Mouse (Mus musculus): ENCODE data around the gene Nt5dc2. TPM values are rescaled to one million over a fixed set of nuclear protein-coding genes. Genes with fewer than 3 reads are reported as not detected.

The Nt5dc2 gene
- polyA plus RNA-seq, 1 experiment from 2014 or later: 288 TPM

DNA sequence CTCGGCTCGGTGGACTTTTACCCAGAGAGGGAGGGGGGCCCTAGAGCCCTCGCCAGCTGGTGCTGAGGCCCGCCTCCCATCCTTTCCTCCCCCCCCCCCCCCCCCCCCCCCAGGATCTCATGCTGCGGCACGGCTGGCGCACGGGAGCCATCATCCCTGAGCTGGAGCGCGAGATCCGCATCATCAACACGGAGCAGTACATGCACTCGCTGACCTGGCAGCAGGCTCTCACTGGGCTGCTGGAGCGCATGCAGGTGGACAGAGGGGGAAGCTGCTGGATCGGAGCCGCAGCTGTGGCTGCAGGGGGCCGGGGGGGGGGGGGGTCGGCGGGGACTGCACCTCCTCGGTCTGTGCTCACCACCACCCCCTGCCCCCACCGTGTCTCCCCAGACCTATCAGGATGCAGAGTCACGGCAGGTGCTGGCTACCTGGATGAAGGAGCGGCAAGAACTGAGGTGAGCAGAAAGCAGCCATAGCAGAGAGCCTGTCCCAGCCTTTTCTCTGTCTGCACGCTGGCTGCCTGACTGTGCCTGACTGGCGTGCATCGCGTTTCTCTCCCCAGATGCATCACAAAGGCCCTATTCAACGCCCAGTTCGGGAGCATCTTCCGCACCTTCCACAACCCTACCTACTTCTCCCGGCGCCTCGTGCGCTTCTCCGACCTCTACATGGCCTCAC lies 7.5 kb downstream of the Nt5dc2 start:
- no peak for ATAC-seq (replicated peaks; ENCODE audit: extremely low read depth, insufficient read depth, low FRiP score)

DNA sequence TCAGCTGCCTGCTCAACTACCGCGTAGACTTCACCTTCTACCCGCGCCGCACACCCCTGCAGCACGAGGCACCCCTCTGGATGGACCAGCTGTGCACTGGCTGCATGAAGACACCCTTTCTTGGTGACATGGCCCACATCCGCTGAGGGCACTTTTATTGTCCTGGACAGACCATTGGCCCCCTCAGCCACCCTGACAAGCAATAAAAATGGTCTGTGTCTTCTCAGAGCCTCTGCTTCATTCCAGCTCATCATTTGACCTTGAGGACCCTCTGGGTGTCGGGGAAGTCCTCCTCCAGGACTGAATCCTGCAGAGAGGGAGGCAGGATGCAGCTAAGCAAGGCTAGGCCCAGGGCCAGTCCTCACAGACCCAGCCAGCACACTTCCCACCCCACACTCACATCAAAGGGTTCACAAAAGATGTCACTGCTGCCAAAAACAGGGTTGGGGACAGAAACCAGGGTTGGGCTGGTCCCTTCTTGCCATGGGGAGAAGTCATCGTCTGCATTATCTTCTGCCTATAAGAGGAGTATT lies 8.1 kb downstream of the Nt5dc2 start:
- Histone ChIP-seq H3K9ac (ENCODE audit: low read length) (no peak overlapping the region), H3K4me3 (ENCODE audit: low read length) (no peak overlapping the region), H3K4me2 (ENCODE audit: low read depth, low read length) (no peak overlapping the region), H3K27me3 (ENCODE audit: control insufficient read depth, insufficient read depth, low read length) (no peaks in the 10 kb centered on the region), H3K9me3 (replicated peaks; ENCODE audit: control insufficient read depth, low read length) (0 out of 2 replicates have a peak, but pooled peaks cover 6% of the 10 kb centered on the region), H3K36me3 (ENCODE audit: control insufficient read depth, insufficient read depth) (peaks cover 66% of the 10 kb centered on the region), H3K4me1 (ENCODE audit: control insufficient read depth, insufficient read depth, low read length) (peaks cover 4% of the 10 kb centered on the region), H3K27ac (ENCODE audit: low read length) (no peak overlapping the region)
- 90% methylated on average over 9 of the region's 9 CpGs for WGBS
- ATAC-seq (replicated peaks; ENCODE audit: extremely low read depth, insufficient read depth, low FRiP score): no peak

More for the DNA sequence above, 7.5 kb downstream of the Nt5dc2 start:
- no peak overlapping the region for H3K27ac ChIP-seq (ENCODE audit: low read length)
- H3K4me3 ChIP-seq (ENCODE audit: low read length): no peak overlapping the region
- 0 out of 2 replicates have a peak, but pooled peaks cover 6% of the 10 kb centered on the region for H3K9me3 ChIP-seq (replicated peaks; ENCODE audit: control insufficient read depth, low read length)
- WGBS: 87% methylated on average over 28 of the region's 35 CpGs
- no peak overlapping the region for H3K9ac ChIP-seq (ENCODE audit: low read length)
- no peaks in the 10 kb centered on the region for H3K27me3 ChIP-seq (ENCODE audit: control insufficient read depth, insufficient read depth, low read length)
- H3K36me3 ChIP-seq (ENCODE audit: control insufficient read depth, insufficient read depth): peaks cover 66% of the 10 kb centered on the region
- H3K4me2 ChIP-seq (ENCODE audit: low read depth, low read length): no peak overlapping the region
- peaks cover 8% of the 10 kb centered on the region for H3K4me1 ChIP-seq (ENCODE audit: control insufficient read depth, insufficient read depth, low read length)

DNA sequence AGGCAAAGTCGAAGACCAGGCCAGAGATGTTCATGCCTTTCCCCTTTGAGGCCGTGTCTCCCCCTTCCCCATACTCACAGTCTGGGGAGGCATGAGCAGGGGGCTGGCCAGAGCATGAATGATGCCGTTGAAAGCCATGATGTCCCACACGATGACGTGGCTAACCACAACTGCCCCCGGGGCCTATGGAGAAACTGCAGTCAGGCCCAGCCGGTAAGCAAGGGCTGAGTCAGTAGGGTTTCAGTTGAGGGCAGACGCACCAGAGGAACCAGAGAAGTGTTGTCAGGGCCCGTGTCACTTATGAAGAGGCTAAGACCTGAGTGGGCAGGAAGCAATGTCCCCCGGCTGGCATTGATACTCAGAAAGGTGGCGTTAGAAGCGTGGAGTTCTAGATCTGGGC lies 8.8 kb downstream of the Nt5dc2 start:
- whole genome bisulfite sequencing: 74% methylated on average over 12 of the region's 12 CpGs
- Histone ChIP-seq H3K4me2 (ENCODE audit: low read depth, low read length) (no peak overlapping the region), H3K9me3 (replicated peaks; ENCODE audit: control insufficient read depth, low read length) (0 out of 2 replicates have a peak, but pooled peaks cover 6% of the 10 kb centered on the region), H3K27ac (ENCODE audit: low read length) (no peak overlapping the region), H3K4me3 (ENCODE audit: low read length) (no peak overlapping the region), H3K4me1 (ENCODE audit: control insufficient read depth, insufficient read depth, low read length) (peaks cover 2% of the 10 kb centered on the region; the same call in 1 of the 2 replicates), H3K36me3 (ENCODE audit: control insufficient read depth, insufficient read depth) (peaks cover 66% of the 10 kb centered on the region), H3K27me3 (ENCODE audit: control insufficient read depth, insufficient read depth, low read length) (no peaks in the 10 kb centered on the region), H3K9ac (ENCODE audit: low read length) (no peak overlapping the region)
- no peak for ATAC-seq (replicated peaks; ENCODE audit: extremely low read depth, insufficient read depth, low FRiP score)

DNA sequence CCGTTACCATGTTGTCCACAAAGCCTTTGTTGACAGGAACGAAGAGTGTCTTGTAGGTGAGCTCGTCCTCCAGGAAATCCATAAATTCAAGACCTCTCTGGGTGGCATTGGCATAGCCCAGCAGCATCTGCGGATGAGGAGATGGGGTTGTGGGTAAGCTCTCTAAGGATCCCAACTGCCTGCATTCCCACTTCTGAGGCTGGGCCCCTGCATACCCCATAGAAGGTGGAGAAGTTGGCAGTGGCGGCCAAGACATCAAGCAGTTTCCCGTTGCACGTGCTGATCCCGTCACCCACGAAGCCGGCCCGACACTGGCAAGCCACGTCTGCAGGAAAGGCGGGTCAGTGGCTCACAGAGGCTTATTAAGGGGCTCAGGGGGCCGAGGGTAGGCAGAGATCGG lies 9.3 kb downstream of the Nt5dc2 start:
- no peak overlapping the region for H3K4me2 ChIP-seq (ENCODE audit: low read depth, low read length)
- 0 out of 2 replicates have a peak, but pooled peaks cover 6% of the 10 kb centered on the region for H3K9me3 ChIP-seq (replicated peaks; ENCODE audit: control insufficient read depth, low read length)
- ATAC-seq (replicated peaks; ENCODE audit: extremely low read depth, insufficient read depth, low FRiP score): no peak
- H3K9ac ChIP-seq (ENCODE audit: low read length): no peak overlapping the region
- 91% methylated on average over 15 of the region's 15 CpGs for WGBS
- no peak overlapping the region for H3K4me3 ChIP-seq (ENCODE audit: low read length)
- peaks cover 63% of the 10 kb centered on the region for H3K36me3 ChIP-seq (ENCODE audit: control insufficient read depth, insufficient read depth)
- H3K27me3 ChIP-seq (ENCODE audit: control insufficient read depth, insufficient read depth, low read length): no peaks in the 10 kb centered on the region
- H3K4me1 ChIP-seq (ENCODE audit: control insufficient read depth, insufficient read depth, low read length): peaks cover 2% of the 10 kb centered on the region; the same call in 1 of the 2 replicates
- H3K27ac ChIP-seq (ENCODE audit: low read length): no peak overlapping the region

DNA sequence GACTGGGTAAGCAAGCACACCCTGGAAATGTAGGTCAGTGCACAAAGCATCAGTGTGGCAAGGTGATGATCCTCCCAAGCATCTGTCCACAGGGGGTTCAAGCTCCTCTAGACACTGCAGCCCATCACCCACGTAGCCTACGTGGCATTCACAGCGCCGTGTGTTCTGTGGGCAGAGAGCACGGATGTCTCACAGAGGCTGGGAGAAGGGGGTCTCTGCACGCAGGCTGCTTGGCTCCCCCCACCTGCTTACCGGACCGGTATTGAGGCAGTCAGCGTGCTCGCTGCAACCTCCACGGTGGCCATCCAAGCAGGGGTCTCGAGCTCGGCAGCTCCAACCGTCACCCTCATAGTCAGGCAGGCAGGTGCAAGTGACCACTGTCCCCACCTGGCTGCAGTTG lies 10.2 kb downstream of the Nt5dc2 start:
- H3K36me3 ChIP-seq (ENCODE audit: control insufficient read depth, insufficient read depth): peaks cover 54% of the 10 kb centered on the region
- 93% methylated on average over 14 of the region's 14 CpGs for WGBS
- no peak overlapping the region for H3K4me3 ChIP-seq (ENCODE audit: low read length)
- no peak overlapping the region for H3K9ac ChIP-seq (ENCODE audit: low read length)
- no peak overlapping the region for H3K27ac ChIP-seq (ENCODE audit: low read length)
- peaks cover 2% of the 10 kb centered on the region; the same call in 1 of the 2 replicates for H3K4me1 ChIP-seq (ENCODE audit: control insufficient read depth, insufficient read depth, low read length)
- no peak for ATAC-seq (replicated peaks; ENCODE audit: extremely low read depth, insufficient read depth, low FRiP score)
- no peaks in the 10 kb centered on the region for H3K27me3 ChIP-seq (ENCODE audit: control insufficient read depth, insufficient read depth, low read length)
- no peak overlapping the region for H3K4me2 ChIP-seq (ENCODE audit: low read depth, low read length)
- 0 out of 2 replicates have a peak, but pooled peaks cover 6% of the 10 kb centered on the region for H3K9me3 ChIP-seq (replicated peaks; ENCODE audit: control insufficient read depth, low read length)

DNA sequence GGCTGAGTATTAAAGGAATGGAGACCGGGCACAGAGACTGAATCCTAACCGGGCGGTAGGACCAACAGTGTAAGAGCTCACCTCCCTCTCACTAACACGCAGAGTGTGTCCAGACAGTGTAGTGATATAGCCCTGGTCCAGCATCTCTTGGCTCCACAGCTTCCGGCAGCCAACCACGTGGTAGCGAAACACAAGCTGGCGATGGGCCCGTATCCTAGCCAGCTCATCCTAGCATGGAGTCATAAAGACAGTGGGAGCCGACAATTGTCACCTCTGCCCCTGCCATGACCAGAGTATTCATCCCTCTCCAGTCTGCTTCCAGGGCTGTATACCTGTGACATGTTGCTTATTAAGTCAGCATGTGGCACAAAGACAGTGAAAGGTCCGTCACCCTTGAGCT lies 14.8 kb downstream of the Nt5dc2 start:
- Histone ChIP-seq H3K9ac (ENCODE audit: low read length) (no peak overlapping the region), H3K4me3 (ENCODE audit: low read length) (no peak overlapping the region), H3K9me3 (replicated peaks; ENCODE audit: control insufficient read depth, low read length) (0 out of 2 replicates have a peak, but pooled peaks cover 6% of the 10 kb centered on the region), H3K27me3 (ENCODE audit: control insufficient read depth, insufficient read depth, low read length) (no peaks in the 10 kb centered on the region), H3K4me1 (ENCODE audit: control insufficient read depth, insufficient read depth, low read length) (no peaks in the 10 kb centered on the region), H3K27ac (ENCODE audit: low read length) (no peak overlapping the region), H3K36me3 (ENCODE audit: control insufficient read depth, insufficient read depth) (peaks cover 19% of the 10 kb centered on the region), H3K4me2 (ENCODE audit: low read depth, low read length) (no peak overlapping the region)
- WGBS: 92% methylated on average over 11 of the region's 11 CpGs
- ATAC-seq (replicated peaks; ENCODE audit: extremely low read depth, insufficient read depth, low FRiP score): no peak

DNA sequence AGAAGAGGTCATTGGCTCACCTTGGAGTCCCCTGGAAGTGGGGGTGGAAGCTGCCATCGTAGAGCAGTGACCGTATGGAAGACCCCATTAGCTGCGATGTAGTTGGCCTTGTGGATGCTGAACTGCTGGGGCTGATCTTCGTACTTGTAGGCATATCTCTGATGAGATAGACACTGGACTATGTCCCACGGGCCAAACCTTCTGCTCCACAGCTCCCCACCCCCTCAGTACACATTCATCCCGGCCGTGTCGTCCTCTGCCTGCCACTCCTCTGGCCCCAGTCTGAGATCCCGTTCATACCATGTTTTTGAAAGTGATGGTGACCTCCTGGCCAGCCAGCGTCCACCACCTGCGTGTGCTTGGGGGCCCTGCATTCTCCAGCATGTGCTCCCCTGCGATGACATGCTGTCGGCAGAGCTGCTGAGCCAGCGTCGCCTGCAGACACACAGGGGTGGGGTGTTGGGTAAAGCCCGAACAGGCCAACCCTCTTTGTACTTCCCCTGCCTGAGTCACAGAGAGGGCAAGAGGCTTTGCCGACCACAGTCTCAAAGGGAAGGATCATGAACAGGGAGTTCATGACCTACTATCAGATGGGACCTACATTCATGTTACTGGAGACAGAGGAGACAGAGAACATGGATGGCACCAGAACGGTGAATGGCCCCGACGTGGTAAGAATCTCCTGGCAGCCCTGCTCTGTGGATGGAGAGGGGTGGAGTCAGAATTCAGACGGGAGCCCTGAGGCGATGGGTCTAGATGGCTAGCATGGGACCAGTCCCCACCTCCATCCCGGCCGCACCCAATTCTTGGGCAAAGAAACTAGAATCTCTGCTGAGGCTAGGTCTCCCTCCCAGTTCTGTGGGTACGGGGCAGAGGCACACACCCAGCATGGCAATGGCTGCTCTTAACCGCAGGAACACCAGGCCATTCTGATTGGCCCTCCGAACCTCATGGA lies 29.6 kb downstream of the Nt5dc2 start:
- ATAC-seq (replicated peaks; ENCODE audit: extremely low read depth, insufficient read depth, low FRiP score): no peak
- H3K9me3 ChIP-seq (replicated peaks; ENCODE audit: control insufficient read depth, low read length): no peaks in the 10 kb centered on the region
- no peaks in the 10 kb centered on the region for H3K27me3 ChIP-seq (ENCODE audit: control insufficient read depth, insufficient read depth, low read length)
- H3K9ac ChIP-seq (ENCODE audit: low read length): no peak overlapping the region
- no peak overlapping the region for H3K27ac ChIP-seq (ENCODE audit: low read length)
- no peak overlapping the region for H3K4me3 ChIP-seq (ENCODE audit: low read length)
- peaks cover 14% of the 10 kb centered on the region for H3K4me1 ChIP-seq (ENCODE audit: control insufficient read depth, insufficient read depth, low read length)
- 58% methylated on average over 27 of the region's 27 CpGs for WGBS
- no peaks in the 10 kb centered on the region for H3K36me3 ChIP-seq (ENCODE audit: control insufficient read depth, insufficient read depth)
- H3K4me2 ChIP-seq (ENCODE audit: low read depth, low read length): no peak overlapping the region

- no peak overlapping the region for H3K4me2 ChIP-seq (ENCODE audit: low read depth, low read length)
- H3K27ac ChIP-seq (ENCODE audit: low read length): no peak overlapping the region
- no peaks in the 10 kb centered on the region for H3K27me3 ChIP-seq (ENCODE audit: control insufficient read depth, insufficient read depth, low read length)
- no peaks in the 10 kb centered on the region for H3K36me3 ChIP-seq (ENCODE audit: control insufficient read depth, insufficient read depth)
- no peak overlapping the region for H3K9ac ChIP-seq (ENCODE audit: low read length)
- peaks cover 17% of the 10 kb centered on the region for H3K4me1 ChIP-seq (ENCODE audit: control insufficient read depth, insufficient read depth, low read length)
- WGBS: 81% methylated on average over 7 of the region's 7 CpGs
- no peak for ATAC-seq (replicated peaks; ENCODE audit: extremely low read depth, insufficient read depth, low FRiP score)
- H3K9me3 ChIP-seq (replicated peaks; ENCODE audit: control insufficient read depth, low read length): no peaks in the 10 kb centered on the region
- H3K4me3 ChIP-seq (ENCODE audit: low read length): no peak overlapping the region
These were observed 30.3 kb downstream of the Nt5dc2 start for GRCm38 (mm10) chr14:31161191-31161590.

All from heart, embryonic 16.5 days (tissue).